Mouse (Mus musculus) megakaryocyte progenitor cell, adult 5-6 weeks (primary cell): ENCODE data around the gene Znrf1. TPM values are rescaled to one million over a fixed set of nuclear protein-coding genes. Genes with fewer than 3 reads are reported as not detected.

Experiments
- ATAC-seq: replicated peaks from 2 replicates; pipeline ENCODE4 v1.8.0; 2016; ENCODE audit warnings: mild to moderate bottlenecking, moderate TSS enrichment, inconsistent platforms; ENCODE audit not compliant: poor library complexity
- total RNA-seq, 2 experiments: library from RNA; stranded (forward) in 1 of 2; stranded (reverse) in 1 of 2; fragments of 157-497, 149-512 nt in 1 of 2; fragments of 200-1000 nt in 1 of 2; gene quantifications; 2 replicates each; pipeline versions ENCODE4 v1.2.3 to v1.2.4; 2015 to 2017

Gene Znrf1
- total RNA-seq, 2 experiments from 2014 or later: 66.1 to 76.6 TPM

DNA sequence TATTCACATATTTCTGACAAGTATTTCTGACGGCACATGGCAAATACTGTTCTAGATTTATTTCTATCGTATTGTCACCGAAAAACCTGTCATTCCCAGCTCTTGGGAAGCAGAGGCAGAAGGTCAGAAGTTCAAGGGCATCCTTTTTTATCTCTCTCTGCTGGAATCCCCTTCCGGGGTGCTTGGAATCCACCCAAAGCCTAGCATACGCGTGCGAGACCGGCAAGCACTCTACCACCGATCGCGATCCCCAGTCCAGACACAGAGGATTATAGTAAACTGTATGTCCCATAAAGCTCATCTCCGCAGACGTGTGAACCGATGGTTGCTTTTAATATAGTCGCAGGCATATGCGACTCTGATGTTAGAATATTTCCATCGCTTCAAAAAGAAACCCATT is 4.3 kb upstream of the Znrf1 start:
- ATAC-seq: no peak

DNA sequence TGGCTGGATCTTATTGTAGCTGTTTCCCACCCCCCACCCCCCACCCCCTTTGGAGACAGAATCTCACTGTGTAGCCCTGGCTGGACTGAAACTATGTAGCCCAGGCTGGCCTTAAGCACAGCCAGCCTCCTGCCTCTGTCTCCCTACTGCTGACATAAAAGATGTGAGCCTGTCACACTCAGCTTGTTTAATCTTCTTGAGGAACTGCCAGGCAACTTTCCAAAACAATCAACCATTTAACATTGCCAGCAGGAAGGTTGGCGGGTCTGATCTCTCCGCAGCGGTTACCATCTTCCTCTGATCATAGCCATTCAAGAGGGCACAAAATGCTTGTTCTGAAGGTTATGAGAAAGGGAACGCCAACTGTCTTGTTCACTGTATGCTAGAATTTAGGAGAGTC is 2.4 kb upstream of the Znrf1 start:
- no peak for ATAC-seq

DNA sequence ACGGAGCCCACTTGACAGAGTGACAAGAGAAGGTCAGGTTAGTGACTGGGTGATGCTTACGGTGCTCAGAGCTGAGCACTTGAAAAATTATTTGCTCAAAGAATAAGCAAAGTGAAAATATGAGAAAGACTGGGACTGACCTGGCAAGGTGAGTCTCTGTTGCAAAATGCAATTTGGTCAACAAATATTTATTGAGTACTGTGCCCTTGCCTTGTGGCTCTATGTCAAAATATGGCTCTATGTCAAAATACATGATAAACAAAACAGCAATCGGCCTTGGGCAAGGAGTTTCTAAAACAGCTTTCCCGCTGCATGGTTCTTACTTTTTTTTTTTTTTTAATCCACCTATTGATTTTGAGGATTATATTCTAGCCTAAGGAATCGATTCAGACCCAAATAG is 406 bp upstream of the Znrf1 start:
- no peak for ATAC-seq

DNA sequence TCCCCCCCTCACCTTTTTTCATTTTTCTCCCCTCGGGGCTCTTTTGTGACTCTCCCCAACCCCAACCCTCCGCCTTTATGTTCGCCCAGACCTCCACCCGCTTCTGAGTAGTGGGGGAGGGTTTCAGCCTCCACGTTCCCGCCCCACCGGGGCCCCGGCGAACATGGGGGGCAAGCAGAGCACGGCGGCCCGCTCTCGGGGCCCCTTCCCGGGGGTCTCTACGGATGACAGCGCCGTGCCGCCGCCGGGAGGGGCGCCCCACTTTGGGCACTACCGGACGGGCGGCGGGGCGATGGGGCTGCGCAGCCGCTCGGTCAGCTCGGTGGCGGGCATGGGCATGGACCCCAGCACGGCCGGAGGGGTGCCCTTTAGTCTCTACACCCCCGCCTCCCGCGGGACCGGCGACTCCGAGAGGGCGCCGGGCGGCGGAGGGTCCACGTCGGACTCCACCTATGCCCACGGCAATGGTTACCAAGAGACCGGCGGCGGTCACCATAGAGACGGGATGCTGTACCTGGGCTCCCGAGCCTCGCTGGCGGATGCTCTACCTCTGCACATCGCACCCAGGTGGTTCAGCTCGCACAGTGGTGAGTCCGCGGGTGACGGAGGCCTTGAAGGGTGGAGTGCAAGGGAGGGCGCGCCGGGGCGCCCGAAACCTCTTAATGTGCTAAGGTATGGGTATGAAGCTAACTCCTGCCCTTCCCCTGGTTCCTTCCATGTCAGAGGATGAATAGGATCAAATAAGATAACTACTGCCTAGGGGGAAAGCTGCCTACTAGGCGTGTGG is 1.3 kb downstream of the Znrf1 start:
- peak; percentile 12 for ATAC-seq

DNA sequence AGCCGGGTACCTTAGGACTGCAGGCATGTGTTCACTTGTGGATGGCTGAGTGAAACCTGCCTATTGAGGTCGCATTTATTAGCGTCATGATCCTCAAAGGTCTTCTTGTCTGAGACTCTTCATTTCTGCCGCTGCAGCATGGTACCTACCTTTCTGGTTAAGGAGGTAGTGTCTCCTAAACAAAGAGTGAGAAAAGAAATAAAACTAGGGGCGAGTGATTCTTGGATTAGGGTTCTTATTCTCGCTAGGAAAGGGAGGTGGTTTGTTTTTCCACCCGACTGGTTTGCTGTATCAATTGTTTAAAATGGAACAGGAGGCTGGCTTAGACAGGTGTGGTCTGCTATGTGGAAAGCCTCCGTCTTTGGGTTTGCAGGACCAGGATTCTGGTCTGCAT is 1.9 kb downstream of the Znrf1 start:
- ATAC-seq: no peak

DNA sequence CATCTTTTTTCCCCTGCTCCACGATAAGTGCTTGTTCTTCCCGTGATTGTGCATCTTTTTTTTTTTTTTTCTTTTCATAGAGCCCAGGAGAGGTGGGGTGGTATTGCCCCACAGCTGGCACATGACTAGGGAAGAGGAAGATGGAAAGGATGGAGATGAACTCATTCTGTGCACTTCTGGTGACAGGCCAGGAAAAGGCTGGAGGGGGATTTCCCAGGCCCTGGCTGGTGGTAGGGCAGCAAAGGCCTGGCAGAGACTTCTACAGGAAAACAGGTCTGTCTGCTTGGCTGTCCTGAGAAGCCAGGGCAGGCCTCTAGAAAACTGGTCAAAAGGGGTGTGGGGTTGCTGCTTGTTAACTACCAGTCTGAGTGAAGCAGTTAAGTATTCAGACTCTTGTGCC is 2.3 kb downstream of the Znrf1 start:
- ATAC-seq: 0 out of 2 replicates have a peak, but pooled peaks have one; percentile 8

DNA sequence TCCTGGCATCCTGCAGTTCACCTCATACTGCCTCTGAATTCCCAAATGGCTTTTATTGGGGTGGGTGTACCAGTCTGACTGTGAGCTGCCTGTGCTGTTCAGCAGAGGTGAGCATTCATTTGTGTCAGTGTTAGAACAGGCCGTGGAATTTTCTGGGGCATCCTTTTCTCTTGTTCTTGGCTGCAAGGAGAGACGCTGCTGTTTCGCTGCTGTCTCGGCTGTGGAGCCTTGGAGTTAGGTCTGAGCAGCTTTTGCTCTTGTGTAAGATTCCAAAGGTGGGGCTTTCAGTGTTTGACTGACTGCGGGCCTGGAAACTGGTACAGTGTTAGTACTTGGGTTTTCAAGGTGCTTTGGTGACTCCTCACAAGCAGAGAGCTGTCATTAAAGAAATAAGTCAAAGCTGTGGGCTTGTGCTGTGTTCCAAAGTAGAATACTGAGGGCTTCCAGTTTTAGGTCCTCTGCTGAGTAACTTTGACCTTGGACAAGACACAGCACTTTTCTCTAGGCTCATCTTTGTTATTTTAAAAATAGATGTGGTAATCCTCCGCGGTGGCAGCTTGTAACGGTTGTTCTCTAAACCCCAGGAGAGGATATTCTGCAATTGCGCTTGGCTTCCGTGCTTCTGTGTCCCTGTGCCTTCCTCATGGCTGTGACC is 3.7 kb downstream of the Znrf1 start:
- peak; percentile 51 for ATAC-seq

DNA sequence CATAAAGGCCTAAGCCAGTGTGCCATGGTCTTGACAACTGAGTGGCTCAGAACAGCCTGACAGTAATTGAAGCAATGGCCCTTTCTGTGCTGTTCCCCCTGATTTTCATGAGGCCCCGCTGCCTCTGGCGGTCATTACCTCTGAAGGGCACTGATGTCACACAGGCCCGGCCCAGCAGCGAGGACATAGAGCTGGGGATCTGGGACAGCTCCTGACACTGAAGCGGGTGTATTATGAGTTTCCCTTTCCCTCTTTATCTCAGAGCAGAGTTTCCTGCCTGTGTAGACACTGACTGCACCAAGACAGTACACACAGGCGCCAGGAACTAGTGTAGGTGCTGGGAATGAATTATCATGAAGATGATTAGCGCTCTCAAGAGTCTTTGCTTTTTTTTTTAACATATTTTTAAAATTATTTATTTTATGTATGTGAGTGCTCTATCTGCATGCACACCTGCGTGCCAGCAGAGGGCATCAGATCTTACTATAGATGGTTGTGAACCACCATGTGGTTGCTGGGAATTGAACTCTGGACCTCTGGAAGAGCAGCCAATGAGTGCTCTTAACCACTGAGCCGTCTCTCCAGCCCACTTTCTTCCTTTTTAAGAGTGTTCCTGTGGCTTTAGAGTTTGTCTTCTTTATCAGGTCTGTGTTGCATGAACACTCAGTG is 7.9 kb downstream of the Znrf1 start:
- no peak for ATAC-seq

DNA sequence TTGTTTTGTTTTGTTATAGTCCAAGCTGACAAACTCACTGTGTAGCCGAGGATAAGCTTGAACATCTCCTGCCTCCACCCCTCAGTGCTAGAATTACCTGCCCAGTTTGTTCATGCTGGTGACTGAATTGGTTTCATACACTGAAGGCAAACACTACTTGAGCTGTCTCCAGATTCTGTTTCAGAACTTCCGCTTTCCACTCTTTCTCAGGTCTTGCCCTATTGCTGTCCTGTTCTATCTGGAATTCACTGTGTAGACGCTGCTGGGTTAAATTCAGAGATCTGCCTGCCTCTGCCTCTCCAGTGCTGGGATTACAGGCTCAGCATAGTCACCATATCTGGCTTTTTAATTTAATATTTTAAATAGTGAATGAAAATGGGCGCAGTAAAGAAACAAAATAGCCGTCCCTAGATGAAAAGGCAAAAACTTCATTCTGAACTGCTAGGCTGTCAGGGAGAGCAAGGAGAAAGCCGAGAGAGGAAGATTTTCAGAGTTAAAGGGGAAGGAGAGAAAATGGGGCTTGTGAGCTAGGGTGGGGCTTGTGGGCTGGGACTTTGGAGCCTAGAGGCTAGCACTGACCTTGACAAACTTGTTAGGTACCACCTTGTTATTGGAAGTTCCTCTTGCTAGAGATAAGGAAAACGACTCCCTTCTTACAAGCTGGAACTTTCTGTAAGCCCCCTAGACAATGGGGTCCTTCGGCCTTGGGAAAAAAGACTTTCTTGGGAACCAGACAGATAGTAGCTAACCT is 9.7 kb downstream of the Znrf1 start:
- peak; percentile 44 for ATAC-seq

DNA sequence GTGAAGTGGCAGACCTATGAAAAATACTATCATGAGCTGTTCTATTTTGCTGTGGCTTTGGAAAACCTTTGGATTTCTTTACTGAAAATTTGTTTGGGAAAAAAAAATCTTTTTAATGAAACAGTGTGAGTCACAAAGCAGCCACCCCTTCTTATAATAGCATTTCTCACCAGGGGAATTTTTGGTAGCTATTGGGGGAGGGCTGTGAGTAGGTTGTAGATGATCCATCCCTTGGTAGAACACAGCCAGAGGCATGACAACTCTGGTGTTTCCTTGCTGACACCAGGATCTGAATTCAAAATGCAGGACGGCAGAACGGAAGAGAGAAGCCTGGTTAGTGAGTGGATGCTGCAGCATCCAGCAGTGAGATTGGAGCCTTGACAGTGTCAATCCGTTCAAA is 11.2 kb downstream of the Znrf1 start:
- ATAC-seq: no peak

DNA sequence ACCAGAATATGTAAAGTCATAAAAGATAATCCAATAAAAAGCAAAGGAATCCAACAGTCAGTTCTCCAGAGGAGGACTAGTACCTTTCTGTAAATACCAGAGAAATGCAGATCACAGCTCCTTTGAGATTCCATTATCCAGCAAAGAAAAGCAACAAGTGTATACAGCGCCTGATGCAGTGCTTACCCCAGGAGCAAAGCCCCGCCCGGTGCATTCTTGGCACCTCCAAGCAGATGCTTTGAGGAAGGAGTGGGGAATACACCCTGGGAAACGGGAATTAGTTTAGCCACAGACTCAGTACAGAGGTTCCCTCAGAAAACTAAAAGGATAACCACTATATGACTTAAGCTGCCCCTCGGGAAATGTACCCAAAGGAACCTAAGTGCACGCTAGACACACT is 12.3 kb downstream of the Znrf1 start:
- ATAC-seq: no peak

DNA sequence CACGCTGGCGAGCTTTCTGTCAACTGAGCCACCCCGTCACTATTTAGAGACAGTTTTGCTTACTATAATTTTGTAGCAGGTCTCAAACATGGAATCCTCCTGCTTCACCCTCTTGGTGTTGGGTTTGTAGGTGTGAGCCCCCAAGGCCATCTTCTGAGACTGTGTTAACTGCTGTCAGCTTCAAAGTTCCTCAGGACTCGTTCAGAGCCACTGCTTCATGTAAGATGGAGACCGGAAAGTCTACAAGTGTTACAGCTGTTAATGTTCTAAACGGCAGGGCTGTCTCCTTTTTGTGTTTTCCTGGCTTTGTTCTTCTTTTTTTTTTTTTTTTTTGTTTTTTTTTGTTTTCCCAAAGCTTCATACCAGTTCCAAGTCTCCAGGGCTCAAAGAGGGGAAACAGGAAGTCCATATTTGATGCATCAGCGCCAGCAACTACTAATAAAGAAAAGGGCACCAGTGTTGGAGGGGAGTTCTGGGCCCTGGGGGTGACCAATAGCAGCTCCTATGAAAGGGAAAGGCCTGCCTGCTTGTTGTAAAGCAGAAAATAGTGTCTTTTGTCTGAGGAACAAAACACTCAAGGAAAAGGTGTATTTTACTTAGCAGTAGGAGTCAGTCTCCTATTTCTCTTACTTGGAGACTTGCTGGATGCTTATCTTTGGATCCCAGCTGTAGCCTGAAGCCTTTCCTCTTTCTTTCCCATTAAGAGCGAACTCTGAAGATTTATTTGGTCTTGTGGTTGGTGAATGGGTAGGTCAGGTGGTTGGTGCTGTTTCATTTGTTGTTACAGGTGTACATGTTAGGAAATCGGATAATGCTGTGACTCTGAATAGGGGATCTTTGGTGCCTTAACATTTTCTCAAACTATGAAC is 14.3 kb downstream of the Znrf1 start:
- ATAC-seq: peak; percentile 15; the same call in 1 of the 2 replicates

DNA sequence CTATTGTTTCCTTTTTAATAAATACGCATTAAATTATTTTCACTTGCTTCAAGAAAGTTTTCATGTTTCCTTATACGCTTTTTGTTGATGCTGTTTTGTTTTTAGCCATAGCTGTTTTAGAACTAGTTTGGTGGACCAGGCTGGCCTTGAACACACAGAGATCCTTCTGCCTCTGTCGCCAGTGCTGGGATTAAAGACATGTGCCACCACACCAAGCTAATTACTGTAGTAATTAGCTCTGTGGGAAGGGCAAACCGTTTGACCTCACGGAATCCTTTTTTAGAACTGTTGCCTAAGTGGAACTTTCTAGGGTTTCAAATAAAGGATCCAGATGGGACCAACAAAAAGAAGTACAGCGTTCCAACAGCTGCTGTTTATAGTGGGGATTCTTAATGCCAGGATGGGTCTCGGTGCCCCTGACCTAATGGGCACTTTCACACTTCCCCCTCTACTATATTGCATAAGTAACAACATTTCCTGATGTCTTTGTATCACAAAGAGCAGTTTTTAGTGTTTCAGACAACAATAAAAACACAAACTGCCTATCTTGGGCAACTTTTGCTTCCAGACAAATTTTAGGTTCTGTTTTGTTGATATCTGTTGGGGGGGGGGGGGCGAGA is 15.7 kb downstream of the Znrf1 start:
- peak; percentile 83 for ATAC-seq

DNA sequence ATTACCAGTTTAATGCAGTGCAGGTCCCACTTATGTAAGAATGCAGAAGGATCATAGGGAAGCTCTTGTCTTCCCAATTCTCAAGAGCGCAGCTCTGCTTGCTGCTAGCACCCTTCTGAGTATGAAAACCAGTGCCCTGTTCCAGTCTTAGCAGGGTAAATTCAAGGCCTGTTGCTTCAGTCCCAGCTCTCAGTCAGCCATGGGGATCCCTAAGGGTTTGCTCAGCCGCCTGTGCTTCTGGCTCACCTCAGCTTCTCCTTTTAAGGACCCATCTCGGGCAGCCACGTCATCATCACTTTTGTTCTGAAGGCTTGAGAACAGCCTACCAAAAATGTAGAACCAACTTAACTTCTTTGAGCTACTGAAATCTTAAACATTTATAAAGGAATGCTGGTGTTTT is 25.9 kb downstream of the Znrf1 start:
- ATAC-seq: peak; percentile 56

DNA sequence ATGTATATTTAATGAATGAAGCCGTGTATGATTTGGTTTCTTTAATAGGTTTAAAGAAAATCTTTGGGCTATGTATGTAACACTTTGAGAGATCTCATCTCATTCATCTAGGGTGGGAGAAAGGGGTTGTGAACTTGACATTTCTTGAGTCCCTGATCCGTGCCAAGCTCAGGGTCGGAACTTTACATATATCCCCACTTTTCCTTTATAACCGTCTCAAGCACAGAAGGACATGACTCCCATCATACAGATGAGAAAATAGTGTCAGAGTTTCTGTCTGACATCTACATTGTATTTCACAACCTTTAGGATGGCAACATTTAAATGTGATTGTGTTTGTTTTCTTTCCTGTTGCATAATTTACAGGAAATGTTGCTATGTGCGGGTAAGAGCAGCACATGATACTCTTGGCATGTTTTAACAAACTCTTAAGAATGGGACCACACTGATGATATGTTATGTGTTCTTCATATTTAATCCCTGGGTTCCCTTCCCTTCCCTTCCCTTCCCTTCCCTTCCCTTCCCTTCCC is 26.4 kb downstream of the Znrf1 start:
- ATAC-seq: peak; percentile 49

DNA sequence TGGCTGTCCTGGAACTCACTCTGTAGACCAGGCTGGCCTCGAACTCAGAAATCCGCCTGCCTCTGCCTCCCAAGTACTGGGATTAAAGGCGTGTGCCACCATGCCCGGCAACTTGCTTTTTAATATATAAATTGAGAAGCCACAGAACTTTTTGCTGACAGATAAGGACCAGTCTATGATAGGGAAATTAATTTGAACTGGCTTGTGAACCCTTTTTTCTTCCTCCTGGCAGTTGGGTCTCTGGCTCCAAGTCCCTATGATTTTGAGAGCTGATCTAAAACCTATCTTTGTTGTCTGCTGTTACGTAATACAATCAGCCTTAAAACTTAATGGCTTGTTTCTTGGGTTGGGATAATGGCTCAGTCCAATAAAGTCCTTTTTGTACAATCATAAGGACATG is 27.2 kb downstream of the Znrf1 start:
- ATAC-seq: no peak

DNA sequence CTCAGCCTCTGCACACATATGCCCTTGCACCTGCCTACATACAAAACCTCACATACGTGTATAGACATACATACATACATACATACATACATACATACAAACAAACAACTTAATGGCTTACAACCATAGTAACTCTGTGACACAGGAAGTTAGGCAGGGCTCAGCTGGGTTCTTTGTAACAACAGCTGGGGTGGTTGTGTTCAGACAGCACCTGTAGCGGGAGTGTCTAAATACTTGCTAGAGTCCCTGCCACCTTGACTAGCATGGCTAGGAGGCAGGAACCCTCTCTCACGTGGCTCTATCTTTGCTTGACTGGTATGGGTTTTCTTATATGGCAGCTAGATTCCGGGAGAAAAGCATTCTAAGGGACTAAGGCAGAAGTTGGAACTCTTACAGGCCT is 27.8 kb downstream of the Znrf1 start:
- ATAC-seq: no peak

DNA sequence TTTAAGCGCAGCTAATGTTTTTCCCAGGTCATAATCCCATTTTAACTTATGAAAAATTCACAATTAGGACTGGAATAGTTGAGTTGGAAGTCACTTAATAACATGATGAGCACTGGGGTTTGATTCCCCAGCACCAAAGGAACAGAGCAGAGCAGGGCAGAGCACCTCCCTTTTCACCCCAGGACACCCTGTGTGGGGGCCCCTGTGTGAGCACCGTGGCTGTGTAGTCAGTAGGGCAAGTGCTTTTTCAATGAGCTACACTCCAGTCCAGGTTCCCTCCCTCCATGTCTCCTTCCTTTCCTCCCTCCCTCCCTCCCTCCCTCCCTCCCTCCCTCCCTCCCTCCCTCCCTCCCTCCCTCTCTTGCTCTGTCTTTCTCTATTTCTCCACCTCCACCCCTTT is 28.2 kb downstream of the Znrf1 start:
- ATAC-seq: no peak

DNA sequence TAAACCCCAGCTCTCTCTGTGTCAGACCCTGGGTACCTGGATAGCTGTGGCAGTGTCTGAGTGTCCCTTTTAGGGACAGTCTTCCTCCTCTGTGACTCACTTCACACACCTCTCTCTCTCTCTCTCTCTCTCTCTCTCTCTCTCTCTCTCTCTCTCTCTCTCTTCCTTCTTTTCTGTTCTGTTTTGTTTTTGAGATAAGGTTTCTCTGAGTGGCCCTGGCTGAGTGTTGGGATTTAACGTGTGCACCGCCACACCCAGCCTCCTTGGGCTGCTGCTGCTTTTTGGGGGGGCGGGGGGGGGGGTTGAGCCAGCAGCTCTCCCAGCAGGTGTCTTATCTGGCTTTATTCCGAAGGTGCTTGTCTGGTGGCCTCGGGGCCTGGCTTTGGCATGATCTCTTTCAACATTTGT is 29.9 kb downstream of the Znrf1 start:
- ATAC-seq: peak; percentile 45

DNA sequence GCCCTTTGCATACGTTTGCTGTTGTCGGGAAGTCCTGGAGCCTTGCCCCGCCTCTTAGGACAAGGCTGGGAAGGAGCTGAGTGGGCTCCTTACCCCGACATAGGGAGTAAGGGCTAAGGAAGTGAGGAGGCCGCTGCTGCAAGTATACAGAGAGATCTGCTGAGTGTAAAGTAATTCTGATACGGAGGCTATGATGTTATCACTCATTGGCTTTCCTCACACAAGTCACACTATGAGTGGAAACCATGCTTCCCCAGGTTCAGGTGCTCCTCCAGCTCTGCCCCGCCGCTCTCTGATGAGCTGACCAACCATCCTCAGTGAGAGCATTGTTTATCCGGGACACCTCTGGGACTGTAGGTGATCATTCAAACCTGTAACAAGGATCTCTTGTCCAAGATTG is 30.4 kb downstream of the Znrf1 start:
- no peak for ATAC-seq
